Mouse (Mus musculus): ENCODE measurements around the gene Svep1.

DNA sequence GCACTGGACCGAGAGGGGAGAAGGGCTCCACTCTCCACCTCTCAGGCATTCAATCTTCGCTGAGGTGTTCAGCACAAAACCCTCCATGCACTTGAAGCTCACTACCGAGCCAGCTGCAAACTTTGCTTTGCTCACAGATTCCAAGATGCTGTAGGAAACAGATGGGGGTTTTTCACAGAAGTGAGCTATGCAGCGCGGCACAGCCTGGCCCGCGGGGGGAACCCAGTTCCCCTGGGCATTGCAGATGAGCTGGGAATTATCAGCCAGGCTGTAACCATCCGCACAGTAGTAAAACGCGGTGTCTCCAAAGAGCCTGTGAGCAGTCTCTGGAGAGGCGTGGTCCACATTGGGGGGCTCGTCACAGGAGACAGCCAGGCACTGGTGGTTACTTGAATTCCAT is 133.8 kb downstream of the Svep1 start:
- TF ChIP-seq CTCF (IDR thresholded peaks at IDR 0.05; ENCODE audit: low read depth, low read length) (no peak), POLR2A (IDR thresholded peaks at IDR 0.05; ENCODE audit: extremely low read depth, insufficient read depth, low read length) (no peak)
